Mouse (Mus musculus): Measurements from ENCODE around the gene Nid2.

Nid2 gene

GRCm38 (mm10) chr14:19744876-19745275, 6.2 kb upstream of the Nid2 start:
- DNase-seq (ENCODE audit: low spot score in 2 of 2): no peak

- no peak for DNase-seq (ENCODE audit: low spot score in 2 of 2)
Measured at GRCm38 (mm10) chr14:19746232-19746631, 4.8 kb upstream of the Nid2 start.

- no peak for DNase-seq (ENCODE audit: low spot score in 2 of 2)
Measured at GRCm38 (mm10) chr14:19746731-19747130, 4.3 kb upstream of the Nid2 start.

- no peak for DNase-seq (ENCODE audit: low spot score in 2 of 2)
Measured at GRCm38 (mm10) chr14:19749743-19750142, 1.3 kb upstream of the Nid2 start.

- DNase-seq (ENCODE audit: low spot score in 2 of 2): no peak
Measured at GRCm38 (mm10) chr14:19750411-19751024, 547 bp upstream of the Nid2 start.

- no peak for DNase-seq (ENCODE audit: low spot score in 2 of 2)
Measured at GRCm38 (mm10) chr14:19752276-19752675, 1.2 kb downstream of the Nid2 start.

GRCm38 (mm10) chr14:19759277-19760193, 8.5 kb downstream of the Nid2 start:
- no peak for DNase-seq (ENCODE audit: low spot score in 2 of 2)

- no peak for DNase-seq (ENCODE audit: low spot score in 2 of 2)
Measured at GRCm38 (mm10) chr14:19760721-19761120, 9.7 kb downstream of the Nid2 start.

GRCm38 (mm10) chr14:19762014-19762413, 10.9 kb downstream of the Nid2 start:
- no peak for DNase-seq (ENCODE audit: low spot score in 2 of 2)

- DNase-seq (ENCODE audit: low spot score in 2 of 2): no peak
Measured at GRCm38 (mm10) chr14:19763527-19763926, 12.5 kb downstream of the Nid2 start.

GRCm38 (mm10) chr14:19764331-19764730, 13.3 kb downstream of the Nid2 start:
- DNase-seq (ENCODE audit: low spot score in 2 of 2): no peak

- DNase-seq (ENCODE audit: low spot score in 2 of 2): no peak
Measured at GRCm38 (mm10) chr14:19765539-19766379, 14.7 kb downstream of the Nid2 start.

GRCm38 (mm10) chr14:19766380-19766649, 15.2 kb downstream of the Nid2 start:
- no peak for DNase-seq (ENCODE audit: low spot score in 2 of 2)

GRCm38 (mm10) chr14:19768648-19769047, 17.6 kb downstream of the Nid2 start:
- DNase-seq (ENCODE audit: low spot score in 2 of 2): no peak

- no peak for DNase-seq (ENCODE audit: low spot score in 2 of 2)
Measured at GRCm38 (mm10) chr14:19769441-19770200, 18.6 kb downstream of the Nid2 start.

- no peak for DNase-seq (ENCODE audit: low spot score in 2 of 2)
Measured at GRCm38 (mm10) chr14:19771173-19771572, 20.1 kb downstream of the Nid2 start.

- DNase-seq (ENCODE audit: low spot score in 2 of 2): no peak
Measured at GRCm38 (mm10) chr14:19774036-19774628, 23.1 kb downstream of the Nid2 start.

- DNase-seq (ENCODE audit: low spot score in 2 of 2): no peak
Measured at GRCm38 (mm10) chr14:19775491-19775890, 24.4 kb downstream of the Nid2 start.

GRCm38 (mm10) chr14:19776179-19776578, 25.1 kb downstream of the Nid2 start:
- DNase-seq (ENCODE audit: low spot score in 2 of 2): no peak

GRCm38 (mm10) chr14:19776890-19777289, 25.8 kb downstream of the Nid2 start:
- no peak for DNase-seq (ENCODE audit: low spot score in 2 of 2)

- no peak for DNase-seq (ENCODE audit: low spot score in 2 of 2)
Measured at GRCm38 (mm10) chr14:19777365-19777764, 26.3 kb downstream of the Nid2 start.

All from right cerebral cortex, postnatal 36 days (tissue).